Mouse (Mus musculus) cortical plate, adult 2 months (tissue): Measurements from ENCODE around the gene Snx29.

ENCODE experiments used
- CTCF ChIP-seq: fragments of 200-500 bp; IDR thresholded peaks from 2 replicates; pipeline ENCODE4 v1.5.1; 2011; ENCODE audit warnings: mild to moderate bottlenecking, control low read depth, low read length; ENCODE audit not compliant: insufficient read depth; ENCODE audit errors: extremely low read depth
- POLR2A ChIP-seq: fragments of 200-500 bp; IDR thresholded peaks from 2 replicates; pipeline ENCODE4 v1.6.1; 2011; ENCODE audit warnings: mild to moderate bottlenecking, low read length, control low read depth; ENCODE audit not compliant: insufficient read depth; ENCODE audit errors: extremely low read depth

- TF ChIP-seq CTCF (no peak), POLR2A (no peak)
Observed at GRCm38 (mm10) chr16:11795758-11796460, 473.2 kb downstream of the Snx29 start.
